Mouse (Mus musculus): ENCODE measurements at regions not wholly inside any gene's neighbourhood (a gene's known extent, or its start where the extent isn't known, plus 50 kb on each side); places are given as distances from the start of the nearest gene placed in this dataset.

GRCm38 (mm10) chr14:16927136-16927535, 108.2 kb upstream of the Rarb start:
- no peak for TF ChIP-seq GATA1 (IDR thresholded peaks at IDR 0.05; ENCODE audit: borderline replicate concordance, low read length)
- TF ChIP-seq FLI1 (IDR thresholded peaks at IDR 0.05; ENCODE audit: low read length) = no peak
